Mouse (Mus musculus): Measurements from ENCODE around the gene Slc6a15. TPM values are rescaled to one million over a fixed set of nuclear protein-coding genes. Genes with fewer than 3 reads are reported as not detected.

The Slc6a15 gene
- total RNA-seq, 2 experiments from 2014 or later = 82.3 to 83.3 TPM

GRCm38 (mm10) chr10:103457896-103458295, 90.3 kb downstream of the Slc6a15 start:
- Histone ChIP-seq H3K27ac (no peak overlapping the region), H3K4me3 (no peak overlapping the region)
- no peak for DNase-seq (ENCODE audit: low spot score in 2 of 2)
- TF ChIP-seq CTCF (conservative IDR thresholded peaks at IDR 0.05) = no peak

Other genes with a start within 250 kb of the Slc6a15 start
- gene Lrriq1, start 131.5 kb upstream of the Slc6a15 start, total RNA-seq (2021) = 1 to 10 TPM; 3.3 to 5.4 TPM

Measured in layer of hippocampus, adult 2 months (tissue).